Mouse (Mus musculus) small intestine, adult 2 months (tissue): ENCODE measurements around the gene Nrip2. TPM values are rescaled to one million over a fixed set of nuclear protein-coding genes. Genes with fewer than 3 reads are reported as not detected.

Source experiments
- H3K27ac ChIP-seq: fragments of 200-500 bp; 2 replicates; pipeline ENCODE4 v1.5.1; 2012; ENCODE audit warnings: low read depth, low read length, control low read depth, inconsistent platforms; ENCODE audit not compliant: insufficient read depth
- H3K27me3 ChIP-seq: fragments of 200-500 bp; 2 replicates; pipeline ENCODE4 v1.6.1; 2012; ENCODE audit warnings: mild to moderate bottlenecking, moderate library complexity, low read length, inconsistent platforms; ENCODE audit not compliant: control insufficient read depth, insufficient read depth
- H3K36me3 ChIP-seq: fragments of 200-500 bp; 2 replicates; pipeline ENCODE4 v1.6.1; 2012; ENCODE audit warnings: mild to moderate bottlenecking, low read length, control low read depth, inconsistent platforms; ENCODE audit not compliant: control insufficient read depth, insufficient read depth
- H3K4me1 ChIP-seq: fragments of 200-500 bp; 2 replicates; pipeline ENCODE4 v1.6.1; 2012; ENCODE audit warnings: low read length, inconsistent platforms, mixed read lengths; ENCODE audit not compliant: control insufficient read depth, insufficient read depth, insufficient read length
- H3K4me3 ChIP-seq: fragments of 200-500 bp; 2 replicates; pipeline ENCODE4 v1.5.1; 2012; ENCODE audit warnings: low read depth, mild to moderate bottlenecking, control low read depth, inconsistent platforms, low read length, moderate library complexity
- CTCF ChIP-seq: fragments of 200-500 bp; IDR thresholded peaks from 2 replicates; pipeline ENCODE4 v1.5.1; 2012; ENCODE audit warnings: low read depth, mild to moderate bottlenecking, control low read depth, inconsistent platforms, low read length, moderate library complexity, mixed read lengths; ENCODE audit not compliant: insufficient replicate concordance, insufficient read length; ENCODE audit errors: extremely low read depth
- POLR2A ChIP-seq: fragments of 200-500 bp; IDR thresholded peaks from 2 replicates; pipeline ENCODE4 v1.6.1; 2012; ENCODE audit warnings: low read depth, mild to moderate bottlenecking, control low read depth, inconsistent platforms, low read length, moderate library complexity
- WGBS: fragments of 180-500 bp; shearing (Covaris S2); methylation state at CpG from one replicate; pipeline ENCODE4 v1.1.7; 2018; 5-methylcytosine and 5-hydroxymethylcytosine counted together
- polyA plus RNA-seq: library from polyadenylated mRNA; depleted of rRNA; stranded (reverse); fragments of >200 nt; gene quantifications from 2 replicates; pipeline ENCODE4 v1.2.3, GENCODE M21; 2012

Gene Nrip2
- polyA plus RNA-seq, 1 experiment, result 0.49 TPM

- Histone ChIP-seq H3K27me3 (no peaks in the 10 kb centered on the region), H3K4me3 (peak overlapping the region; percentile 93), H3K4me1 (peaks cover 19% of the 10 kb centered on the region; the same call in 1 of the 2 replicates), H3K36me3 (peaks cover 33% of the 10 kb centered on the region), H3K27ac (peak overlapping the region; percentile 75)
- TF ChIP-seq CTCF (no peak), POLR2A (no peak)
- 6% methylated on average over 10 of the region's 10 CpGs for WGBS
Observed at GRCm38 (mm10) chr6:128437288-128437687, 38.2 kb downstream of the Nrip2 start.

- no peak for TF ChIP-seq CTCF
- no peak for TF ChIP-seq POLR2A
- H3K27ac ChIP-seq, result peak overlapping the region; percentile 75
- peaks cover 19% of the 10 kb centered on the region; the same call in 1 of the 2 replicates for H3K4me1 ChIP-seq
- under 1% methylated on average over 52 of the region's 52 CpGs for WGBS
- peaks cover 28% of the 10 kb centered on the region for H3K36me3 ChIP-seq
- H3K4me3 ChIP-seq, result peak overlapping the region; percentile 93
- no peaks in the 10 kb centered on the region for H3K27me3 ChIP-seq
Observed at GRCm38 (mm10) chr6:128437731-128438316, 38.7 kb downstream of the Nrip2 start.

GRCm38 (mm10) chr6:128438317-128438870 is 39.3 kb downstream of the Nrip2 start, which contains the start of gene Fkbp4:
Gene Fkbp4, minus strand, starts transcription at chr6:128438677.
- H3K36me3 ChIP-seq, result peaks cover 22% of the 10 kb centered on the region
- no peaks in the 10 kb centered on the region for H3K27me3 ChIP-seq
- peak within 1 kb of the TSS; percentile 75 for H3K27ac ChIP-seq
- H3K4me1 ChIP-seq, result peaks cover 19% of the 10 kb centered on the region; the same call in 1 of the 2 replicates
- WGBS, result under 1% methylated on average over 67 of the region's 67 CpGs
- TF ChIP-seq POLR2A (peak; percentile 90; the same call in 1 of the 2 replicates), CTCF (no peak)
- peak within 1 kb of the TSS; percentile 93 for H3K4me3 ChIP-seq

GRCm38 (mm10) chr6:128438871-128439341 is 39.8 kb downstream of the Nrip2 start:
- Histone ChIP-seq H3K27me3 (no peaks in the 10 kb centered on the region), H3K36me3 (peaks cover 17% of the 10 kb centered on the region), H3K27ac (no peak overlapping the region), H3K4me3 (peak overlapping the region; percentile 93), H3K4me1 (peaks cover 19% of the 10 kb centered on the region; the same call in 1 of the 2 replicates)
- WGBS, result 8% methylated on average over 18 of the region's 18 CpGs
- no peak for TF ChIP-seq POLR2A
- no peak for TF ChIP-seq CTCF

- Histone ChIP-seq H3K4me3 (no peak overlapping the region), H3K36me3 (peaks cover 6% of the 10 kb centered on the region), H3K27ac (no peak overlapping the region), H3K4me1 (peaks cover 15% of the 10 kb centered on the region; the same call in 1 of the 2 replicates), H3K27me3 (no peaks in the 10 kb centered on the region)
- 77% methylated on average over 2 of the region's 2 CpGs for WGBS
- TF ChIP-seq CTCF, result no peak
- TF ChIP-seq POLR2A, result no peak
Observed at GRCm38 (mm10) chr6:128440238-128440637, 41.1 kb downstream of the Nrip2 start.

GRCm38 (mm10) chr6:128445761-128446535 is 46.9 kb downstream of the Nrip2 start:
- H3K27ac ChIP-seq, result no peak overlapping the region
- H3K4me1 ChIP-seq, result no peaks in the 10 kb centered on the region
- WGBS, result 19% methylated on average over 14 of the region's 14 CpGs
- no peaks in the 10 kb centered on the region for H3K27me3 ChIP-seq
- no peaks in the 10 kb centered on the region for H3K36me3 ChIP-seq
- peak overlapping the region; percentile 46 for H3K4me3 ChIP-seq
- TF ChIP-seq CTCF, result peak; percentile 68; the same call in 1 of the 2 replicates
- TF ChIP-seq POLR2A, result no peak
